Mouse (Mus musculus) limb, embryonic 11.5 days (tissue): ENCODE data around the gene Nudt1. TPM values are rescaled to one million over a fixed set of nuclear protein-coding genes. Genes with fewer than 3 reads are reported as not detected.

ENCODE experiments used
- polyA plus RNA-seq: library from polyadenylated mRNA; unstranded; fragments of >200 nt; fragmentation: Nextera tagmentation; extraction: Ambion mirVana; gene quantifications from 2 replicates; pipeline ENCODE4 v1.2.1, GENCODE M21; 2014

Gene Nudt1
- polyA plus RNA-seq, 1 experiment from 2014 or later, result 58.1 TPM

Other genes with a start within 250 kb of the Nudt1 start
- gene Mad1l1, start 104 bp upstream of the Nudt1 start, polyA plus RNA-seq, result 51.5 and 57.4 TPM in 2 replicates
- 23.5 and 27.3 TPM in 2 replicates for gene Mrm2, start 10.2 kb downstream of the Nudt1 start, polyA plus RNA-seq
- 9.7 and 10.1 TPM in 2 replicates for gene Snx8, start 67.6 kb downstream of the Nudt1 start, polyA plus RNA-seq
- 210 and 212 TPM in 2 replicates for gene Eif3b, start 97.7 kb downstream of the Nudt1 start, polyA plus RNA-seq
- gene Gm4869, start 124.0 kb downstream of the Nudt1 start, polyA plus RNA-seq, result not detected in 2 replicates
- 11.9 and 16.6 TPM in 2 replicates for gene Chst12, start 183.9 kb downstream of the Nudt1 start, polyA plus RNA-seq
- gene Grifin, start 243.4 kb downstream of the Nudt1 start, polyA plus RNA-seq, result not detected in 2 replicates